Mouse (Mus musculus) C2C12 (cell line): ENCODE measurements around the gene Vps53.

Experiments used
- CTCF ChIP-seq: IDR thresholded peaks from one replicate; pipeline ENCODE4 v1.5.1; 2011; ENCODE audit not compliant: control insufficient read depth, insufficient read depth, insufficient read length
- MAX ChIP-seq: IDR thresholded peaks from one replicate; pipeline ENCODE4 v1.6.1; 2011; ENCODE audit warnings: mild to moderate bottlenecking, control low read depth
- MYOD1 ChIP-seq: IDR thresholded peaks from one replicate; pipeline ENCODE4 v1.6.1; 2011; ENCODE audit warnings: low read depth; ENCODE audit not compliant: control insufficient read depth, insufficient read length
- USF1 ChIP-seq: IDR thresholded peaks from one replicate; pipeline ENCODE4 v1.6.1; 2011; ENCODE audit warnings: low read depth, mild to moderate bottlenecking, control low read depth, moderate library complexity

DNA sequence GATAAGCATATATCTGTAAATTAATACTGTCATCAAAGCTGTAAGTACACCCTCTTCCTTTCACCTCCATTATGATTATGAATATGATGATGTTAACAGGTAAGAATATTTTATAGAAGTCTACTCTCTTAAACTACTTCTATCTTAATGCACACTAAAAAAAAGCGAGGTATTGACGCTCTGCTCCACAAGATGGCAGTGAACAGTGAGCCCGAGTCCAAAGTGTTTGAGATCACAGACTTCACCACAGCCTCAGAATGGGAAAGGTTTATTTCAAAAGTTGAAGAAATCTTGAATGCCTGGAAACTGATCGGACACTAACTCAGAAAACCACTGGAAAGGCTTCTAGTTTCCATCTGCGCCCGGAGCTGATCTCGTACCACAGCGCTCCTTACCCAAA is 85.8 kb downstream of the Vps53 start:
- TF ChIP-seq CTCF = no peak
- TF ChIP-seq USF1 = no peak
- no peak for TF ChIP-seq MYOD1
- no peak for TF ChIP-seq MAX
